Mouse (Mus musculus) right cerebral cortex, postnatal 25 days (tissue): ENCODE data around the gene Wdr45b.
"Not testable (repeated sequence)": the region's sequence is repeated elsewhere in the genome, so short reads cannot be mapped to it uniquely, and the experiment has no call there.

Experiments used
- DNase-seq: peaks from one replicate; pipeline ENCODE4 v3.0.0; 2022

Gene Wdr45b

DNA sequence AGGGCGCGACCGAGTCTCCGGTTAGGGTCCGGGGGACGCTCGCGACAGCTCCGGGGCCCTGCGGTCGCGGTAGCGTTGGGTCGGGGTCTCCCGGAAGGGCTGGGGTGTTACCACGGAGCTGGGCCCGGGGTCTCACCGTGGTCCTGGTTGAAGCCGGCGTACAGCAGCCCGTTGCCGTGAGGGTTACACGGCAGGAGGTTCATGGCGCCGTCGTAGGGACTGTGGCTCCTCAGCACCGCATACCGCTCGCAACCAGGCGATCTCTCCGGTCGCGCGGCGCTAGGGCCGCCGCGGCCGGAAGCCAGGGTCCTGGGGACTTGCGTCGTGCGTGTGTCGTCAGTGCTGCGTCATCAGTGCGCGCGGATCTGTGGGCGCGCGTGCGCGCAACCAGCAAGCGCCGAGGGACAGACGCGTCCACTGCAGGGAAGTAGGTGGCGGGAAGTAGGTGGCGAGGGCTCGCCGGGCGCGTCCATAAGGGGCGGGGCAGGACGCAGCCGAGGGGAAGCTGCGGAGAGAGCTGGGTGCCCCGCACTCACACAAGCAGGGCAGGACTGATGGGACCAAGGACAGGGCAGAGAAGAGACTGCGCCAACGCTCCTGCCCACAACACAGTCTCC, at the start of gene Wdr45b:
Wdr45b (minus strand) TSS at position 355 of the 617 bp plus-strand sequence.
- DNase-seq, result peak; percentile 98

DNA sequence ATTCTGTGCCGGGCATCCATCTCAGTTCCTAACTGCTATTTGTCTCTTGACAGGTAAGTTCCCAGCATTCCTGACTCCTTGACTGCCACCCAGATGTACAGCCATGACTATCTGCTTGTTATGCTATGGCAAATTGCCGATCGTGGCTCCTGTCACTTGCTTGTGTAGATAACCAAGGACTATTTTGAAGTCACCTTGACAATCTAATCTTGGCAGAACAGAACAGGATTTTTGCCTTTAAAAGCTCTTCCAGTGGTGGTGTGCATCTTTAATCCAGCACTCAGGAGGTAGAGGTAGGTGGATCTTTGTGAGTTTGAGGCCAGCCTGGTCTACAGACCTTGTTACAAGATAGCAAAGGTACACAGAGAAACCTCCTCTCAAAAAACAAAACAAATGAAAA, 38.2 kb upstream of the Wdr45b start:
- DNase-seq, result no peak

DNA sequence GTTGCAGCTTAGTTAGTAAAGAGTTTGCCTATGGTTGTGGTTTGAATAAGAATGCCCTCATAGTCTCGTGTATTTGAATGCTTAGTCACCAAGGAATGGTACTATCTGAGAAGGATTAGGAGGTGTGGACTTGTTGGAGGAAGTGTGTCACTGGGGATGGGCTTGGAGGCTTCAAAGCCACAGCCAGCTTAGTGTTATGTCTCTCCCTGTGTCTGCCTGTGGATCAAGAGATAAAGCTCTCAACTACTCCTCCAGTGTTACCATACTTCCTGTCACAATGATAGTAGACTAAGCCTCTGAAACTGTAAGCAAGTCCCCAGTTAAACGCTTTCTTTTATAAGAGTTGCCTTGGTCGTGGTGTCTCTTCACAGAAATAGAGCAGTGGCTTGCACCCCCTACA, 36.5 kb upstream of the Wdr45b start:
- DNase-seq, result no peak

DNA sequence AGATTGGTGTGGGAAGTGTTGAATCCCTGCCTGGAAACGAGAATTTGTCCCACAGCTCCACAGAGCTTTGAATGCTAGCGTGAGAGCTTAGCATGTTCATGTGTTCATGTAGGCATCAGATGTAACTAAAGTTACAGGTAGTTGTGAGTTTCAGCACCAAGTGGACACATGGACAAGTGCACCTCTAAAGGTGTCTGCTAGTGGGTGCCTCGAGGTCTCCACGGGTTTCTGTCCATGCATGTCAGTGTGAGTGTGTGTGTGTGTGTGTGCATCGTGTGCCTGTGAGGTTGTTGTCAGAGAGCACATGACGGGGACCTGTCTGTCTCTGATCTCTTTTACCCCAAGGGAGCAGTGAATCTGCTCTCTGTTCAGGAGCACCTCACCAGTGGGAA, 34.3 kb upstream of the Wdr45b start:
- DNase-seq, result no peak

DNA sequence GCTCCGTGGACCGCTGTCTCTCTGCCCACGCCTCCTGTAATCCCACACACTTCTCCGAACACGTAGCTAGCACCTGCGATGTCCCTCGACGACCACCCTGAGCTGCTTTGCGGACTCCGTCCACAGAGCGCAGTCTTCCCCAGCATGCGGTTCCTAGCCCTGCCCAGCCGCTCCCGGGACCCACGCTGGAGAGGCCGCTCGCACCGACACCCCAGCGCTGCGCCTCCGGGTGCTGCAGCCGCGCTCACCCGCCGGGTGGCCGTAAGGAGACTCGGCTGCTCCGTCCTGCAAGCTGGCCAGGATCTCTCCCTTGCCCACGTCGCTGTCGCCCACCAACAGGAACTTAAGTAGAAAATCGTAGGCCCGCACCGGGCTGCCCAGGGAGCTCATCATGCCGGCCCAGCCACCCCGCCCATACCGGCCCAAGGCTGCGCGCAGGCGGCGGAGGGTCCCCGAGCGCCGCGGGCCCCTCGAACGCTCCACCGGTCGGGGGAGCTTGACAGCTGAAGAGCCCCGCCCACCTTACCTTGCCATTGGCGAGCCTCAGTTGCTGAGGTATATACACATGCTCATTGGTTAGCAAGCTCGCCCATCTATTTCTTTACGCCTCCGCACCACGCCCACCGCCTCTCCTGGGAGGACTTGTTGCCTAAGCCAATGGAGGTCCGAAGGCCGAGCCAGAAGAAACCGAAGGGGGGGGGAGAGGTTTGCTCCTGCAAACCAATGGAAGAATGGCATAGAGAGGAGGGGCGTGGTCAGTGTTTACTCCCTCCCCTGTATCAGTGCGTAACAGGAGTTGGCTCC, 33.7 kb upstream of the Wdr45b start, which contains the start of gene Rab40b:
Rab40b (minus strand) TSS at position 502 of the 804 bp plus-strand sequence.
- peak; percentile 93 for DNase-seq

DNA sequence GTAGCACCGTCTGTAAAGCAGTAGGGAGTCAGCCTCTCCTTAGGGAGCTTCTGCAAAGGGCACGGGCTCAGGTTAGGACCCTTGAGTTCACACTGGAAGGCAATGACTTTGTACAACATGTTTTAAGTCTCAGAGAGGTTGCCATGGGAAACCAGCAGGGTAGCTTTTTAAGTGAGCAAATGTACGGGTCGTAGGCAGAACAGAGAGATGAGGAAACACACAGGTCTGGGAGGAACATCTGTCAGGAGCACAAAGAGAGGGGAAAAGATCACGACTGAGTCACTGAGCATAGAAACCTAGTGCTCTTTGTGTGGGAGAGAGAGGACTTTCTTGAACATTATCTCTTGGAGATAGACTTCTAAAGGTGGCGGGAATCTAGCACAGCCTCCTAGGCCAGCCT, 26.0 kb upstream of the Wdr45b start:
- no peak for DNase-seq

DNA sequence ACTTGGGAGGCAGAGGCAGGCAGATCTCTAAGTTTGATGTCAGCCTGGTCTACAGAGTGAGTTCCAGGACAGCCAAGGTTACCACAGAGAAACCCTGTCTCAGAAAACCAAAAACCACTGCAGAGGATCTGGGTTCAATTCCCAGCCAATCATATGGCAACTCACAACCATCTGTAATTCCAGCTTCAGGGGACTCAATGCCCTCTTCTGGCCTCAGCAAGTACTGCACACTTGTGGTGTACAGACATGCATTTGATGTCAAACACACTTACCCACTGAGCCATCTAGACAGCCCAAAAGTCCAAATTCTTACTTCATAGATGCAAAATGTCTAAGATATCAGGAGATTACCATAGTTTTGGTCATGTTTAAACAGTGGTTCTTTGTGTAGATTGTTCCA, 24.4 kb upstream of the Wdr45b start:
- DNase-seq, result no peak

DNA sequence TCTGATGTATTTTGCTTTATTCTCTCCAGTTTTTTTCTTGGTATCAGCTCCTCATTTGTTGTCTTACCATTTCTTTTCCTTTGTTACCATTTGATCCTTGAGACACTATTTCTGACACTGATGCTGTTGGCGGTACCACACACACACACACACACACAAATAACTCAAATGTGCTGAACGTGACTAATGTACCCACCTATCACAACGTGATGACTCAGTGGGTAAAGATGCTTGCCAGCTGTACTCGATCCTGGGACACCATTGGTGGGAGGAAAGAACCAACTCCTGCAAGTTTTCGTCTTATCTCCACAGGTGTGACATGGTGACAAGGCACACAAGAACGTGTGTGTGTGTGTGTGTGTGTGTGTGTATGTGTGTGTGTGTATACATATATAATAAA, 19.1 kb upstream of the Wdr45b start:
- DNase-seq, result no peak

DNA sequence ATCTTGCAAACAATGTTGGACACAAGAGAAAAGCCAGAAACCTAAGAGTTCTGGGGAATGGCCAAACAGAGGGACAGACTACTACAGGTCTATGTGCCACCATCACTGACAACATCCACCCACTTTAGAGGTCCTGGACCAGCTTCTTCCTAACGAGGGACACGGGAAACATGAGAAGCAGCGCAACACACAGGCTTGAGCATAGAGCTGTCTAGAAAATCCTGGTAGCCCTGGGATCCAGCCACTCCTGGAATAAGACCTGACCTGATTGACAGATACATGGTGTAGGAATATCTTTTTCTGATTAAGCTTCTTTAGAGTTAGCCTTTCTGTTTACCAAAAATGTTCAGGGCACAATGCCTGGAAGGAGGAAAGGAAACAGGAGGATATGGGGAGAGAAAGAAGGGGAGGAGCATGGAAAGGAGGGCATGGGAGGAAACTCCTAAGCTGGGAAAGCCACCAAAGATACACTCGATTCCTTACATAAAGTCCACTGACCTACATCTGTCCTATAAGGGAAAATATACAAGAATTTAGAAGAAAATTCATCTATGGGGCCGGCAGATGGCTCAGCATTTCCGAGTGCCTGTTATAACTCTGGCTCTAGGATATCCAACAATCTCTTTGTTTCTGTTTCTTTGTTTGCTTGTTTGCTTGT, 16.2 kb upstream of the Wdr45b start:
- no peak for DNase-seq

DNA sequence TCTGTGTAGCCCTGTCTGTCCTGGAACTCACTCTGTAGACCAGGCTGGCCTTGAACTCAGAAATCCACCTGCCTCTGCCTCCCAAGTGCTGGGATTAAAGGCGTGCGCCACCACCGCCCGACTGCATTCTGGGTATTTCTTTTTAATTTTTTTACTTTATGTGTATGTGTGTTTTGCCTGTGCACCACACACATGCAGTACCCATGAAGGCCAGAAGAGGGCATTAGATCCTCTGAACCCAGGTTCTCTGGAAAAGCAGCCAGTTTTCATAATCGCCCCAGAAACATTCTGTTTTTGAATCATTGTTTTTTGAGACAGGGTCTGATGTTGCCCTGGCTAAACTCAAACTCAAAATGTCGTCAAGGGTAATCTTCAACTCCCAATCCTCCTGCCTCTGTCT, 15.4 kb upstream of the Wdr45b start:
- no peak for DNase-seq

DNA sequence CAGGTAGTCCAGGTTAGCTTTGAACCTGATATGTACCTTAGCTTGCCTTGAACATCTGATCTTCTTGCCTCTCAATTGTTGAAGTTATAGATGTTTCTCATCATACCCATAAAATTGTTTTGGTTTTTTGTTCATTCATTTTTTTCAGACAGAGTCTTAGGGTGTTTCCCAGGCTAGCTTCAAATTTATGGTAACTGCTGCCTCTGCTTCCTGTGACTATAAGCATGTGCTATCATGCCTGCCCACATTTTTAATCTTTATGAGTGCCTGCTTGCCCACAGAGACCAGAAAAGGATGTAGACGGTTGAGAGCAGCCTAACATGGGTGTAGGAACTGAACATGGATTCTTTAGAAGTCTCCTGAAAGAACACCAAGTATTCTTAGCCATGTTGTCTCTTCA, 14.5 kb upstream of the Wdr45b start:
- no peak for DNase-seq

DNA sequence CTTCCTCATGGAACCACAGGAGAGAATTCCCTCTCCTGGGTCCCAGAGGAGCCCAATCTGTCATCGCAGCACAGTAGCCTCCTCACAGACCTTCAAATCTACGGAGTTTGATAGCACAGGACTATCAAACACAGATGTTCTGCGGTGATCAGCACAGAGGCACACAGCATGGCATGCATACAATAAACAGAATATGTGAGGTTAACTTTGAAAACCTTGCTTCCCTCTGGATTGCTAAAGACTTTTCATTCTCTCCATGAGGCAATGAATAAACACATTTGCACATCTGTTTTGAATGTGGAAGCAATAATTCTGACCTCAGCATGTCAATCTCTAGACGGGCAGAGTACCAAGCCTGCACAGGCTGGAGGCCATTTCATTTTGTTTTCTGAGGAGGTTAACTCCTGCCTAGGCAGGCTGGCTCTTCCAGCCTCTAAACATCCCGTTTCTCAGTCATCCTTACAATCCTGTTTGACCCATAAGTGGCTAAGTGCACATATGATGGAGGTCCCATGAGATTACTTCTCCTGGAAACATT, 13.0 kb upstream of the Wdr45b start:
- no peak for DNase-seq

DNA sequence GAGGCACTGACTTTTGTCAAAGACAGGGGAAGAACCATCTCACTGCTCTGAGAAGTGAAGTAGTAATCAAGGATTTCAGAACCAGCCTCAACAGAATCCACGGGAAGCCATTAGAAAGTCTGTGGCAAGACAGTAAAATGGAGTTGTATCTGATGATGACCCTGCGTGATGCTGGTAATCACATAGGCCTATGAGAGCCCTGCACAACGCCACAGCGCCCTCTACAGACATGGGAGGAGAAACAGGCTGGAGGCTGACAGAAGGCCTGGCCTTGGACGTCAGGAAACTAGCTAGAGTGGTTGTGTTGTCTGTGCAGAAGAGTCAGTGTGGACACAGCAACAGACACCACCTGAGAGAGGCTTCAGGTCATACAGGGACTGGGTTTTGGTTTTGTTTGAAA, 8.0 kb upstream of the Wdr45b start:
- no peak for DNase-seq

DNA sequence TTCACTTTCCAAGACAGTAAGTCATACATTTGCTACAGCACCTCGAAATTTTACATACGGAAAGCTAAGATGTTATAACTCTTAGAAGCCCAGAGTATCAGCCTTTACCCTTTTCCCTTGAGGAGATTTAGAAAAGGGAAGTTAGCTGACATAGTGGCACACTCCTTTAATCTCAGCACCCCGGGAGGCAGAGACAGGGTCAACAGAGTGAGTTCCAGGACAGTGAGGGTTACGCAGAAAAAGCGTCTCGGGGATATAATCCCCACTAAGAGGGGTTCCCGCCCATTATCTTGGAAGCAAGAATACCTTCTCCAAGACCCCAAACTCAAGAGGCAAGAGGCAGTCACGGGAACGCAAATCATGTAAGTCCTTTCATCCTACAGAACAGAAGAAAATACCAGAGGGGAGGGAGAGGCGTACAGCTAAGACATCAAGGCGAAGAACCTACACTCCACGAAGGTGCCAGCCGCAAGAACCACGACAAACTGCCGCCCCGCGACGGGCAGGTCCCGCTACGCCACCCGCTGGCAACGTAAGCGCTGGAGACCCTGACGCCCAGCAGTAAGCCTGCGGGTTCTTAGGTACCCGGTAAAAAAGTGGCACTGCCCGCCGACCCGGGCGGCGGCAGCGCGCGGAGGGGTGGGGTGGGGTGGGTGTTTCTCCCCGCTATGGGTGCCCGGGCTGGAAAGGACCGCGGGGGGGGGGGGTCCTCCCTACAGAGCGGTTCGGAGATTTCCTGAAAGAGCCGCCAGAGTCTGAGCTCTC, 737 bp downstream of the Wdr45b start:
- DNase-seq, result peak; percentile 29

DNA sequence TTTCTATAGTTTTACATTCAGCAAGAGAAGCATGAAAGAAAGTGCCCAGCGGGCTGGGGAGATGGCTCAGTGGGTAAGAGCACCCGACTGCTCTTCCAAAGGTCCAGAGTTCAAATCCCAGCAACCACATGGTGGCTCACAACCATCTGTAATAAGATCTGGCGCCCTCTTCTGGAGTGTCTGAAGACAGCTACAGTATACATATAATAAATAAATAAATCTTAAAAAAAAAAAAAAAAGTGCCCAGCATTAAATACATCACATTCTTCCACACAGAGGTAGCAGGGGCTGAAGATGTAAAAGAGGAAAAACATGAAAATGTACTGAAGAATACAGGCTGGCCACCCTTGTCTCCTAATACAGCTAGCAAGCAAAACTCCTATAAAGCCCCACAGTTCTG, 5.5 kb downstream of the Wdr45b start:
- not testable (repeated sequence) for DNase-seq

DNA sequence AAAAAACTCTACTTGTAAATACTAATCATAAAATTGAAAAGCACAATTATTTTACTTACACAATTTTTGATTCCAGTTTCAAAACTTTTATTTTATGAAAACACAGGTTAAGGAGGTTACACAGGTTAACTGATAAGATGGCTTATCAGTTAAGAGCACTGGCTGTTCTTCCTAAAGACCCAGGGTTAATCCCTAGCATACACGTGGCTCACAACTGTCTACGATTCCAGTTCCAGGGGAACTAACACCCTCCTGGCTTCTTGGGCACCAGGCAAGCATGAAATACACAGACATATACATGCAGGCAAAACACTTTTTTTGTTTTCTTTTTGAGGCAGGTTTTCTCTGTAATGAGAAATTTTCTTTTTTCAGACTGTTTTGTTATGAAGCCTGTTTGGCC, 6.1 kb downstream of the Wdr45b start:
- no peak for DNase-seq

DNA sequence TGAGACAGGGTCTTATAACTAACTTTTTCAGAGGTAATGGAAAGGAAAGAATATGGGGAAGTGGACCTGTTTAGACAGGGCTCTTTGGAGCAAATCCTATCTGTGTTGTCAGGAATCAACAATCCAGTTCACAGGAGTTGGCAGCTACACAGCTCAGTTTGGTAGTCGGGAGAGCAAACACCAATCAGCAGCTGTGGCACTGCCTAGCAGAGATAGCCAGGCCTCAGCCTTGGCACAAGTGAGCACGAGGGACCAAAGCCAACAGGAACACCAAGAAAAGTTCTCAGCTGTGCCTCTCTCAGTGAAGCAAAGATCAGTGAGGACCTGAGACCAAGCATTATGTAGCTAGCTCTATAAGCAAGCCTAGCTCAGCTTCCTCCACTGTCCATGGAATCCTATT, 7.2 kb downstream of the Wdr45b start:
- DNase-seq, result no peak

DNA sequence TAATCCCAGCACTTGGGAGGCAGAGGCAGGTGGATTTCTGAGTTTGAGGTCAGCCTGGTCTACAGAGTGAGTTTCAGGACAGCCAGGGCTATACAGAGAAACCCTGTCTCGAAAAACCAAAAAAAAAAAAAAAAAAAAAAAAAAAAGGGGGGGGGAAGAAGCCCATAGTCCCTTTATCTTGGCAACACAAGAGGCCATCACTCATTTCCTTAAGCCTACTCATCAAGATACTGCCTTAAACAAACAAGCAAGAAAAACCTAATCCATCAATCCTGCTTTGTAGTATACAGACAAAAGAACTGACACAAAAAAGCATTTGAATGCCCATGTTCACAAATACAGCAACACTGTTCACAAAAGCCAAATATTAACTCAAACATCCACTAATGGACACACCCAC, 11.8 kb downstream of the Wdr45b start:
- DNase-seq, result not testable (repeated sequence)

DNA sequence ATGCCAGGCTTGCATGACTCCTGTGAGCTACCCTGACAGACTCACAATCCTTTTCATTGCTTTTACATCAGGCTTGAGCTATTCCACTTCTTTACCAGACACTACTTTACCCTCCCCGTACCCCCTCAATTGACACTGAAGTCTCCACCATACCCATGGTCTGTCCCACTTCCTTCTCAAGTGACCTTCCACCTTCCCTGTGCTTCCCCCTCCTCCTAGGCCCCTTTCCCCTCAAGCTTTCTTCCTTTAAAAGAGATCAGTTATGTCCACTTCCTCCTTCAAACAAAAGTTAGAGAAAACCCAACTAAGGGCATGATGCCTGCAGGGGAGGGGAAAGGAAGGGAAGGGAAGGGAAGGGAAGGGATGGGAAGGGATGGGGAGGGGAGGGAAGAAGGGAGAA, 14.0 kb downstream of the Wdr45b start:
- no peak for DNase-seq

DNA sequence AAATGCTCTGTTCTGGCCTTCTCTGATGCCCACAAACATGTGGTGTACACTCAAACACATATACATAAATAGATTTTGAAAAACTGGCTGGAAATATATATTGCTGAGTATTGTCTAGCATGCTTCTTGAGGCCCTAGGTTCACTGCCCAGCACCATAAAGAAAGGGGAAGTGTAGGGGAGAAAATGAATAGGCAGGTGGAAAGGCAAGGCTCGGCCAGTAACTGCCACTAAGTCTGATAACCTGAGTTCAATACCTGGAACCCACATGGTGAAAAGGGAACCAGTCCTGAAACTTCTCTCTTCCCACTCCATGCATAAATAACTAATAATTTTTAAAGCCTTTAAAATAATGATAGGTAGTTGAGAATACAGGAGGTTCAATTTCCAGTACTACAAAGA, 14.6 kb downstream of the Wdr45b start:
- no peak for DNase-seq

DNA sequence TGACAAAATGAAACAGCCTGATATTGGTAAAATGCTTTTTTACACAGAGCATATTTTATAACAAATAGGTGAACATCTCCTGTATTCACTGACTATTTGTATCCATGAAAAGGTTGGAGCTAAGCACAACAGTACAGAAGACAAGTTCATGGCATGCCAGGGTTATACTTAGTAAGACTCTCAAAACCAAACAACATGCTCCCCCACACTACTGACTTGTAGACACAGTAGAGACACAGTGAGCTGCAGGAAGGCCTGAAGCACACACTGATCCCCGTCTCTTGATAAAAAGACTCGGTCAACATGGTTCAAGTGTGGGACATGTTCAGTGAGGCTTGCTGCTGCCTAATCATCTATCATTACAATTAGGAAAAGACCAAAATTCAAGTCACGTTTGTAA, 22.6 kb downstream of the Wdr45b start:
- no peak for DNase-seq

DNA sequence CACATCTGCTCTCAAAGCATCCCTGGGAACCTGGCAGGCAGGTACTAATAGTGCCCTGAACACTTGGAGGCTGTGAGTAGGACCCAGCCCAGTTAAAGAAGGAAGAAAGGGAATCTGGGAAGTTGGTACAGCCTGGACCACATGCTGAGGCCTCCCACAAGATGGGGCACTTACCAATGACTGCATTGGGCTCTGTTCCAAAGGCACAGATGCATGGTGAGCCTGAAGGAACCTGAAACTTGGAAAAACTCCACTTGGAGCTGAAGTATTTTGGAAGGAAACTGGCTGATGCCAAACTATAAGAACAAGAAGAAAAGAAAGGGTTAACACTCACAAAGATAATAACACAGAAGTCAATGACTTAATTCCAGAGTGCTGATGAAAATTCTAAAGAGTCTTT, 25.6 kb downstream of the Wdr45b start:
- no peak for DNase-seq

DNA sequence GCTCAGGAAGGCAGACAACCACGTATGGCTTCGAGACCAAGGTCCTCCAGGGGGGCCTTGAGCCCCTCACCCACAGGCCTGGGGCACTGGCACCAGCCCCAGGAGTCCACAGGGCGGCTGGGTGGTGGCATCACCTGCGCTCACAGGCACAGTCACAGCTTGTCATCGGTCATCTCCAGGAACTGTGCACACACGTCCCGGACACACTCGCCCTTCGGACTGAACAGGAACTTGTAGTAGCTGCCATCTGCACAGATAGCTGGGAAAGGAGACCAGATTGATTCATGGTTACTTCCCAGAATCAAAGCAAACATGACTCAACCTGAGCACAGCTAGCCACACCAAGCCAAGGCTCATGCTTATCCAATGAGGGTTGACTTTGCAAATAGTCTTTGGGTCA, 26.0 kb downstream of the Wdr45b start:
- DNase-seq, result no peak
